Mouse (Mus musculus) stomach, postnatal 0 days (tissue): ENCODE measurements around the gene Mpdz. TPM values are rescaled to one million over a fixed set of nuclear protein-coding genes. Genes with fewer than 3 reads are reported as not detected.

Source experiments
- ATAC-seq: fragments of 200-750 bp; cut with Nextera tagmentation; 2 replicates; pipeline ENCODE4 v1.8.0; 2017; ENCODE audit not compliant: low FRiP score, low TSS enrichment
- DNase-seq: peaks from one replicate; pipeline ENCODE4 v3.0.0-alpha.2; 2016; ENCODE audit warnings: low spot score
- H3K27ac ChIP-seq: fragments of 300-500 bp; sonication (generic); replicated peaks from 2 replicates; pipeline ENCODE4 v1.5.1; 2014; ENCODE audit warnings: mild to moderate bottlenecking, control low read depth
- H3K27me3 ChIP-seq: fragments of 300-500 bp; sonication (generic); 2 replicates; pipeline ENCODE4 v1.6.1; 2014; ENCODE audit warnings: low read length; ENCODE audit not compliant: control insufficient read depth, insufficient read depth
- H3K36me3 ChIP-seq: fragments of 300-500 bp; sonication (generic); 2 replicates; pipeline ENCODE4 v1.6.1; 2014; ENCODE audit warnings: low read length, mixed read lengths; ENCODE audit not compliant: control insufficient read depth, insufficient read depth
- H3K4me1 ChIP-seq: fragments of 300-500 bp; sonication (generic); replicated peaks from 2 replicates; pipeline ENCODE4 v1.6.1; 2014; ENCODE audit warnings: antibody characterized with exemption; ENCODE audit not compliant: control insufficient read depth, insufficient read depth
- H3K4me2 ChIP-seq: fragments of 300-500 bp; sonication (generic); replicated peaks from 2 replicates; pipeline ENCODE4 v1.6.1; 2014; ENCODE audit warnings: low read depth, mild to moderate bottlenecking, control low read depth, moderate library complexity
- H3K4me3 ChIP-seq: fragments of 300-500 bp; sonication (generic); 2 replicates; pipeline ENCODE4 v1.5.1; 2014; ENCODE audit warnings: low read depth, low read length, control low read depth
- H3K9ac ChIP-seq: fragments of 300-500 bp; sonication (generic); 2 replicates; pipeline ENCODE4 v1.6.1; 2014; ENCODE audit warnings: mild to moderate bottlenecking, low read length, control low read depth, mixed read lengths
- H3K9me3 ChIP-seq: fragments of 300-500 bp; sonication (generic); 2 replicates; pipeline ENCODE4 v1.6.1; 2016; ENCODE audit warnings: low read length; ENCODE audit not compliant: control insufficient read depth
- CTCF ChIP-seq: IDR thresholded peaks from 2 replicates; pipeline ENCODE4 v1.5.1; 2016; ENCODE audit warnings: antibody characterized with exemption, low read depth, mild to moderate bottlenecking, moderate library complexity
- EP300 ChIP-seq: optimal IDR thresholded peaks from 2 replicates; pipeline ENCODE3; 2016; ENCODE audit warnings: antibody characterized with exemption
- WGBS: fragments of 180-500 bp; shearing (Covaris S2); extraction: QIAGEN DNeasy Blood & Tissue Kit; methylation state at CpG from one replicate; pipeline ENCODE4 v1.1.7; 2014; 5-methylcytosine and 5-hydroxymethylcytosine counted together
- polyA plus RNA-seq: library from polyadenylated mRNA; unstranded; fragments of >200 nt; fragmentation: Nextera tagmentation; extraction: Ambion mirVana; gene quantifications from 2 replicates; pipeline ENCODE4 v1.2.1, GENCODE M21; 2015

Mpdz gene
- polyA plus RNA-seq, 1 experiment from 2014 or later: 6.2 TPM

GRCm38 (mm10) chr4:81298384-81298783, 144.2 kb downstream of the Mpdz start:
- no peak for ATAC-seq
- WGBS: 79% methylated on average over 4 of the region's 4 CpGs
- no peak overlapping the region for H3K27ac ChIP-seq

GRCm38 (mm10) chr4:81293309-81293708, 149.3 kb downstream of the Mpdz start:
- ATAC-seq (no peak), DNase-seq (no peak)
- TF ChIP-seq CTCF (no peak), EP300 (no peak)
- no peak overlapping the region for H3K9ac ChIP-seq
- H3K9me3 ChIP-seq: no peaks in the 10 kb centered on the region
- no peak overlapping the region for H3K4me3 ChIP-seq
- no peaks in the 10 kb centered on the region for H3K27me3 ChIP-seq
- H3K4me1 ChIP-seq: no peaks in the 10 kb centered on the region
- no peak overlapping the region for H3K4me2 ChIP-seq
- no peak overlapping the region for H3K27ac ChIP-seq
- peaks cover 4% of the 10 kb centered on the region for H3K36me3 ChIP-seq

More at GRCm38 (mm10) chr4:81298384-81298783, 144.2 kb downstream of the Mpdz start:
- peaks cover 7% of the 10 kb centered on the region for H3K36me3 ChIP-seq
- TF ChIP-seq EP300 (no peak), CTCF (no peak)
- no peaks in the 10 kb centered on the region for H3K9me3 ChIP-seq
- H3K4me2 ChIP-seq: no peak overlapping the region
- DNase-seq: no peak
- H3K27me3 ChIP-seq: no peaks in the 10 kb centered on the region
- H3K9ac ChIP-seq: no peak overlapping the region
- no peaks in the 10 kb centered on the region for H3K4me1 ChIP-seq
- no peak overlapping the region for H3K4me3 ChIP-seq

GRCm38 (mm10) chr4:81285564-81285963, 157.1 kb downstream of the Mpdz start:
- WGBS: 88% methylated on average over 4 of the region's 4 CpGs
- no peak overlapping the region for H3K4me2 ChIP-seq
- H3K9ac ChIP-seq: no peak overlapping the region
- no peak overlapping the region for H3K4me3 ChIP-seq
- H3K27me3 ChIP-seq: no peaks in the 10 kb centered on the region
- no peak for DNase-seq
- no peak overlapping the region for H3K27ac ChIP-seq
- no peak for ATAC-seq
- TF ChIP-seq EP300: no peak
- no peak for TF ChIP-seq CTCF
- no peaks in the 10 kb centered on the region; the same call in 1 of the 2 replicates for H3K36me3 ChIP-seq
- H3K4me1 ChIP-seq: no peaks in the 10 kb centered on the region
- H3K9me3 ChIP-seq: no peaks in the 10 kb centered on the region

- no peak overlapping the region for H3K4me3 ChIP-seq
- no peak for TF ChIP-seq EP300
- TF ChIP-seq CTCF: no peak
- ATAC-seq (no peak), DNase-seq (no peak)
- H3K4me2 ChIP-seq: no peak overlapping the region
- H3K4me1 ChIP-seq: no peaks in the 10 kb centered on the region
- H3K36me3 ChIP-seq: no peaks in the 10 kb centered on the region; the same call in 1 of the 2 replicates
- H3K9me3 ChIP-seq: no peaks in the 10 kb centered on the region
- H3K27ac ChIP-seq: no peak overlapping the region
- H3K27me3 ChIP-seq: no peaks in the 10 kb centered on the region
- no peak overlapping the region for H3K9ac ChIP-seq
- WGBS: 95% methylated on average over 3 of the region's 3 CpGs
Observed at GRCm38 (mm10) chr4:81283611-81284010, 159.0 kb downstream of the Mpdz start.

GRCm38 (mm10) chr4:81283081-81283480, 159.5 kb downstream of the Mpdz start:
- Histone ChIP-seq H3K9ac (no peak overlapping the region), H3K27me3 (no peaks in the 10 kb centered on the region), H3K9me3 (no peaks in the 10 kb centered on the region), H3K27ac (no peak overlapping the region), H3K4me2 (no peak overlapping the region), H3K4me3 (no peak overlapping the region), H3K4me1 (no peaks in the 10 kb centered on the region), H3K36me3 (no peaks in the 10 kb centered on the region; the same call in 1 of the 2 replicates)
- 89% methylated on average over 6 of the region's 6 CpGs for WGBS
- TF ChIP-seq CTCF (no peak), EP300 (no peak)
- ATAC-seq (no peak), DNase-seq (no peak)

GRCm38 (mm10) chr4:81280098-81280497, 162.5 kb downstream of the Mpdz start:
- no peak for ATAC-seq

More at GRCm38 (mm10) chr4:81280098-81280497, 162.5 kb downstream of the Mpdz start:
- H3K4me3 ChIP-seq: no peak overlapping the region
- no peaks in the 10 kb centered on the region for H3K27me3 ChIP-seq
- H3K4me2 ChIP-seq: no peak overlapping the region
- no peaks in the 10 kb centered on the region for H3K4me1 ChIP-seq
- H3K9me3 ChIP-seq: no peaks in the 10 kb centered on the region
- no peaks in the 10 kb centered on the region for H3K36me3 ChIP-seq
- TF ChIP-seq EP300: no peak
- TF ChIP-seq CTCF: no peak
- no peak overlapping the region for H3K27ac ChIP-seq
- no peak overlapping the region for H3K9ac ChIP-seq
- 63% methylated on average over 4 of the region's 4 CpGs for WGBS
- DNase-seq: no peak
